Mouse (Mus musculus) midbrain, embryonic 14.5 days (tissue): ENCODE results near the gene Ahnak2. TPM values are rescaled to one million over a fixed set of nuclear protein-coding genes. Genes with fewer than 3 reads are reported as not detected.

Experiments
- ATAC-seq: fragments of 200-750 bp; cut with Nextera tagmentation; 2 replicates; pipeline ENCODE4 v1.8.0; 2017; ENCODE audit warnings: moderate number of reproducible peaks, moderate library complexity; ENCODE audit not compliant: low FRiP score, low TSS enrichment
- DNase-seq: peaks from one replicate; pipeline ENCODE4 v3.0.0-alpha.2; 2015
- H3K27ac ChIP-seq: fragments of 300-500 bp; sonication (generic); replicated peaks from 2 replicates; pipeline ENCODE4 v1.5.1; 2014; ENCODE audit warnings: mild to moderate bottlenecking, low read depth, low read length, moderate library complexity
- H3K27me3 ChIP-seq: fragments of 300-500 bp; sonication (generic); 2 replicates; pipeline ENCODE4 v1.6.1; 2014; ENCODE audit warnings: low read length, control low read depth, mixed read lengths; ENCODE audit not compliant: control insufficient read depth, insufficient read depth
- H3K36me3 ChIP-seq: fragments of 300-500 bp; sonication (generic); 2 replicates; pipeline ENCODE4 v1.6.1; 2014; ENCODE audit warnings: low read length, control low read depth; ENCODE audit not compliant: control insufficient read depth, insufficient read depth
- H3K4me1 ChIP-seq: fragments of 300-500 bp; sonication (generic); 2 replicates; pipeline ENCODE4 v1.6.1; 2014; ENCODE audit warnings: mild to moderate bottlenecking, antibody characterized with exemption, low read length, control low read depth; ENCODE audit not compliant: control insufficient read depth, insufficient read depth
- H3K4me2 ChIP-seq: fragments of 300-500 bp; sonication (generic); 2 replicates; pipeline ENCODE4 v1.6.1; 2014; ENCODE audit warnings: mild to moderate bottlenecking, low read length, moderate library complexity
- H3K4me3 ChIP-seq: fragments of 300-500 bp; sonication (generic); replicated peaks from 2 replicates; pipeline ENCODE4 v1.5.1; 2014; ENCODE audit warnings: low read depth, low read length
- H3K9ac ChIP-seq: fragments of 300-500 bp; sonication (generic); replicated peaks from 2 replicates; pipeline ENCODE4 v1.6.1; 2014; ENCODE audit warnings: mild to moderate bottlenecking, low read length, moderate library complexity
- H3K9me3 ChIP-seq: fragments of 300-500 bp; sonication (generic); 2 replicates; pipeline ENCODE4 v1.6.1; 2016; ENCODE audit warnings: low read length, control low read depth, mixed read lengths; ENCODE audit not compliant: control insufficient read depth
- WGBS: fragments of 180-500 bp; shearing (Covaris S2); extraction: QIAGEN DNeasy Blood & Tissue Kit; methylation state at CpG from one replicate; pipeline ENCODE4 v1.1.7; 2014; 5-methylcytosine and 5-hydroxymethylcytosine counted together
- microRNA-seq: library from miRNA; unstranded; fragments of <30 nt; microRNA quantifications from one replicate; pipeline ENCODE4, GENCODE M21; 2016
- polyA plus RNA-seq: library from polyadenylated mRNA; unstranded; fragments of >200 nt; fragmentation: Nextera tagmentation; extraction: Ambion mirVana; gene quantifications from 2 replicates; pipeline ENCODE4 v1.2.1, GENCODE M21; 2014

Ahnak2 gene
- polyA plus RNA-seq, 1 experiment from 2014 or later, result 0.75 TPM

DNA sequence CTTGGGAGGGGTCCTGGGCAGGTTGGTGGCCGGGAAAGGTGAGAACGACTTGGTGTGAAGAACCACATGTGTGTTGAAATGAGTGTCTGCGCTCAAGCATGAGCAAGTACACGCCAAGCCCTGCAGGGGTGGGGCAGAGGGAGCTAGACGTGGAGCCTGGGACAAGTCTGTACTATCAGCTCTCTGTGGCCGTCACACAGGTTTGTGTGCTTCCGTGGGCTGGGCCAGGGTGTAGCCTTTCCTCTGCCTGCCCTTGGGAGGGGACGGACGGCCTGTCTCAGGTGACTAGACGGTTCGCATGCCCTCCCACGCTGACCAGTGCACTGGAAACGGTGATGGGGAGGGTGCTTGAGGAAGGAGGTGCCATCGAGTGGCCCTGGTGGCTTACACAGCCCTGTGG lies 71.6 kb downstream of the Ahnak2 start:
- H3K4me1 ChIP-seq, result no peaks in the 10 kb centered on the region
- no peaks in the 10 kb centered on the region for H3K9me3 ChIP-seq
- DNase-seq, result no peak
- H3K9ac ChIP-seq, result no peak overlapping the region
- ATAC-seq, result no peak
- WGBS, result 91% methylated on average over 14 of the region's 14 CpGs
- no peak overlapping the region for H3K4me3 ChIP-seq
- no peaks in the 10 kb centered on the region for H3K27me3 ChIP-seq
- no peak overlapping the region for H3K27ac ChIP-seq
- no peak overlapping the region for H3K4me2 ChIP-seq
- peaks cover 58% of the 10 kb centered on the region for H3K36me3 ChIP-seq

GRCm38 (mm10) chr12:112727801-112728200 lies 74.7 kb downstream of the Ahnak2 start:
- Histone ChIP-seq H3K27ac (no peak overlapping the region), H3K4me1 (peaks cover 22% of the 10 kb centered on the region), H3K36me3 (peaks cover 34% of the 10 kb centered on the region), H3K4me2 (no peak overlapping the region), H3K27me3 (no peaks in the 10 kb centered on the region), H3K9ac (no peak overlapping the region), H3K9me3 (no peaks in the 10 kb centered on the region), H3K4me3 (no peak overlapping the region)
- WGBS, result 63% methylated on average over 8 of the region's 8 CpGs
- DNase-seq (no peak), ATAC-seq (no peak)

DNA sequence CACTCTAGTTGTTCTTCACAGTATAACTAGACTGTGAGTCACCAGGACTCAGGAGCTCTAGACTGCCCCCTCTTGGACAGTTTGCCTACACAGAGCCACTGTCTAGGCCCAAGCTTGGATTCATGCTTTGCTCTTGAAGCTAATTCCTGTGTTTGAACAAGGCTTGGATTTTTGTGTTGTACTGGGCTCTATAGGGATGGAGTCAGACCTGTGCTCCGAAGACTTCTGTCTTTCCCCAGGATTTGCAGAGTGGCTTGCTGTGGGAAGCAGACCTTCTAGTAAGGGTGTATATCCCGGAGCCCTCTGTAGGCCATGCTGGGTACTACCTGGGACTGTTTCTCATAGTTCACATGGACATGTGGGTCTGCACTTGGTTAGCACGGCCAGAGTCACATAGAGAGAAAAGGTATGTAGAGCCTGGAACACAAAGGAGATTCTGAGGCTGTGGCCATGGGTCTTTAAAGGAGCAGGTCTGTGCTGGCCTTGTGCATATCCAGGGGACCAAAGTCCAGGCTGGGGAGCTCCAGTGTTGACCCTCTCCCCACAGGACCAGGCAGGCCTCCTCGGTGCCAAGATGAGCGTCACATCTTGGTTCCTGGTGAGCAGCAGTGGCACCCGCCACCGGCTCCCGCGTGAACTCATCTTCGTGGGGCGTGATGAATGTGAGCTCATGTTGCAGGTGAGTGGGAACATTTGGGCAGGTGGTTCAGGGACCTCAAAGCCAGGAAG lies 78.2 kb downstream of the Ahnak2 start:
- peaks cover 10% of the 10 kb centered on the region; the same call in 1 of the 2 replicates for H3K27me3 ChIP-seq
- H3K4me2 ChIP-seq, result 0 out of 2 replicates have a peak overlapping the region, but pooled peaks have one; percentile 90
- WGBS, result 77% methylated on average over 11 of the region's 11 CpGs
- H3K36me3 ChIP-seq, result peaks cover 11% of the 10 kb centered on the region; the same call in 1 of the 2 replicates
- DNase-seq (peak; percentile 83), ATAC-seq (0 out of 2 replicates have a peak, but pooled peaks have one; percentile 12)
- no peak overlapping the region for H3K27ac ChIP-seq
- no peak overlapping the region for H3K4me3 ChIP-seq
- H3K9ac ChIP-seq, result no peak overlapping the region
- peaks cover 29% of the 10 kb centered on the region for H3K4me1 ChIP-seq
- no peaks in the 10 kb centered on the region for H3K9me3 ChIP-seq

GRCm38 (mm10) chr12:112723445-112723844 lies 79.0 kb downstream of the Ahnak2 start:
- 89% methylated on average over 6 of the region's 6 CpGs for WGBS
- Histone ChIP-seq H3K27ac (no peak overlapping the region), H3K27me3 (peaks cover 10% of the 10 kb centered on the region; the same call in 1 of the 2 replicates), H3K9ac (peak overlapping the region; percentile 91; the same call in 1 of the 2 replicates), H3K9me3 (no peaks in the 10 kb centered on the region), H3K4me2 (peak overlapping the region; percentile 90), H3K36me3 (peaks cover 9% of the 10 kb centered on the region; the same call in 1 of the 2 replicates), H3K4me1 (peaks cover 29% of the 10 kb centered on the region), H3K4me3 (peak overlapping the region; percentile 80)
- DNase-seq (no peak), ATAC-seq (no peak)

GRCm38 (mm10) chr12:112723028-112723330 lies 79.5 kb downstream of the Ahnak2 start:
- peak overlapping the region; percentile 90 for H3K4me2 ChIP-seq
- WGBS, result 10% methylated on average over 5 of the region's 5 CpGs
- peak overlapping the region; percentile 91 for H3K9ac ChIP-seq
- 0 out of 2 replicates have a peak, but pooled peaks have one; percentile 7 for ATAC-seq
- no peaks in the 10 kb centered on the region for H3K9me3 ChIP-seq
- peak overlapping the region; percentile 72; the same call in 1 of the 2 replicates for H3K27ac ChIP-seq
- H3K4me1 ChIP-seq, result peaks cover 29% of the 10 kb centered on the region
- peaks cover 6% of the 10 kb centered on the region; the same call in 1 of the 2 replicates for H3K36me3 ChIP-seq
- H3K27me3 ChIP-seq, result peaks cover 10% of the 10 kb centered on the region; the same call in 1 of the 2 replicates
- peak overlapping the region; percentile 80 for H3K4me3 ChIP-seq
- no peak for DNase-seq

GRCm38 (mm10) chr12:112722240-112723027 lies 80.0 kb downstream of the Ahnak2 start:
- Histone ChIP-seq H3K36me3 (peaks cover 6% of the 10 kb centered on the region; the same call in 1 of the 2 replicates), H3K4me3 (peak overlapping the region; percentile 80), H3K4me1 (peaks cover 29% of the 10 kb centered on the region), H3K9ac (peak overlapping the region; percentile 91), H3K4me2 (peak overlapping the region; percentile 90), H3K27ac (peak overlapping the region; percentile 72), H3K9me3 (no peaks in the 10 kb centered on the region), H3K27me3 (peaks cover 10% of the 10 kb centered on the region; the same call in 1 of the 2 replicates)
- ATAC-seq (peak; percentile 59), DNase-seq (peak; percentile 67)
- WGBS, result under 1% methylated on average over 56 of the region's 75 CpGs

Small RNAs within 50 kb of the gene (microRNA-seq; reads per million reads assigned to microRNA genes)
- gene Mir6940, result 1.0 reads per million

Other genes starting within 250 kb of the Ahnak2 start
- gene Inf2, start 213.9 kb downstream of the Ahnak2 start, polyA plus RNA-seq, result 0.89 and 1.6 TPM in 2 replicates
- gene Adssl1, start 182.6 kb downstream of the Ahnak2 start, polyA plus RNA-seq, result 2.8 and 3.1 TPM in 2 replicates
- gene Siva1, start 158.0 kb downstream of the Ahnak2 start, polyA plus RNA-seq, result 62.3 and 63.9 TPM in 2 replicates
- gene Akt1, start 127.8 kb downstream of the Ahnak2 start, polyA plus RNA-seq, result 64.8 and 82.1 TPM in 2 replicates
- gene Zbtb42, start 123.8 kb downstream of the Ahnak2 start, polyA plus RNA-seq, result 1.9 and 3.5 TPM in 2 replicates
- 31.7 and 33.7 TPM in 2 replicates for gene Cep170b, start 82.2 kb downstream of the Ahnak2 start, polyA plus RNA-seq
- gene Pld4, start 42.0 kb downstream of the Ahnak2 start, polyA plus RNA-seq, result 3.3 and 6.0 TPM in 2 replicates
- gene Clba1, start 6.3 kb upstream of the Ahnak2 start, polyA plus RNA-seq, result 21.4 and 23.1 TPM in 2 replicates
- 45.0 and 60.8 TPM in 2 replicates for gene Cdca4, start 26.8 kb upstream of the Ahnak2 start, polyA plus RNA-seq
- 0.08 TPM in 1 of 2 replicates, not detected in the other for gene Gpr132, start 65.6 kb upstream of the Ahnak2 start, polyA plus RNA-seq
- 15.1 and 18.5 TPM in 2 replicates for gene Jag2, start 127.1 kb upstream of the Ahnak2 start, polyA plus RNA-seq
- gene Nudt14, start 139.5 kb upstream of the Ahnak2 start, polyA plus RNA-seq, result 53.2 and 59.4 TPM in 2 replicates
- gene Btbd6, start 173.8 kb upstream of the Ahnak2 start, polyA plus RNA-seq, result 49.8 and 54.3 TPM in 2 replicates
- gene Brf1, start 198.0 kb upstream of the Ahnak2 start, polyA plus RNA-seq, result 37.7 and 55.1 TPM in 2 replicates
- 28.7 and 32.5 TPM in 2 replicates for gene Pacs2, start 211.9 kb upstream of the Ahnak2 start, polyA plus RNA-seq